Mouse (Mus musculus): Measurements from ENCODE around the gene Rex1bd. TPM values are rescaled to one million over a fixed set of nuclear protein-coding genes. Genes with fewer than 3 reads are reported as not detected.
A peak's percentile ranks its signal among the peaks of the same experiment; 100 is the strongest.

The Rex1bd gene
- polyA plus RNA-seq, 1 experiment = 207 TPM

DNA sequence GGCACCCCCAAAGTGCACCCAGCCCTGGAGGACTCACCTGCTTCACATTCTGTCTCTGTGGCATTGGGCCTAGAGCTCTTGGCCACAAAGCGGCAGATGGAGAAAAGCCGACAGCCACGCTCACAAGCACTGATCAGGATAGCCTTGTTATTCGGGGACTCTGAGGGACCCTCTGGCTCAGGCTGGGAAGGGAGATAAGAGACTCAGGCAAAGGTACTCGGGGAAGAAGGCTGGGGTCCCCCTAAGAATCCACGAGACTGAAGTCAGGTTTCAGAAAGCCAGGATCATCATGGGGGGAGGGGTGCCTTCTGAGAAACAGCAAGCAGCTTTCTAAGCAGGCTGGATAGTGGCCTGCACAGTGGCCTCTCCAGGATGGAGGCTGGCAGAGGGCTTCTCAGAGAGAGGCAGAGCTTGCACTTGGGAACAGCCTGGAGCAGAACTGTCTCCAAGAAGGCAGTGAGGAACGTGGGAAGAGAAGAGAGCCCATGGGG is 20.3 kb downstream of the Rex1bd start:
- Histone ChIP-seq H3K4me1 (ENCODE audit: control insufficient read depth, insufficient read depth, insufficient read length, low read length) (no peaks in the 10 kb centered on the region; the same call in 1 of the 2 replicates), H3K27ac (replicated peaks; ENCODE audit: low read depth, low read length) (no peak overlapping the region), H3K4me3 (ENCODE audit: insufficient read depth, low read depth, low read length) (no peak overlapping the region)

DNA sequence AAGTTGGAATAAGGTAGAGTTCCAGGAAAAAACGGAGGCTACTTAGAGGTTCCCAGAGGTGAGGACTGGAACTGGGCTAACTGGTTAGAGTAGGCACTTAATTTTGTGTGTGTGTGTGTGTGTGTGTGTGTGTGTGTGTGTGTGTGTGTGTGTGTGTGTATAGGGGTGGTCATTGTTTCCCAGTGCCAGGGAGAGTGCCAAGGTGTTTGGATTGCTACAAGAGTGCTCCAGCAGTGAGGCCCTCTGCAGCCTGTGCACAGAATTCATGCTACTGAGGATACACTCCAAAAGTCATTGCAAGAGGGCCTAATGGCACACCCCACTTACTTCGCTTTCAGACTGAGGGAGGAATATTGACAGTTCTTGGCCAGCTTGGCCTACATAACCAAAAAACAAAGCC is 23.6 kb downstream of the Rex1bd start:
- H3K4me1 ChIP-seq (ENCODE audit: control insufficient read depth, insufficient read depth, insufficient read length, low read length) = no peaks in the 10 kb centered on the region
- H3K27ac ChIP-seq (replicated peaks; ENCODE audit: low read depth, low read length) = no peak overlapping the region
- no peak overlapping the region for H3K4me3 ChIP-seq (ENCODE audit: insufficient read depth, low read depth, low read length)

DNA sequence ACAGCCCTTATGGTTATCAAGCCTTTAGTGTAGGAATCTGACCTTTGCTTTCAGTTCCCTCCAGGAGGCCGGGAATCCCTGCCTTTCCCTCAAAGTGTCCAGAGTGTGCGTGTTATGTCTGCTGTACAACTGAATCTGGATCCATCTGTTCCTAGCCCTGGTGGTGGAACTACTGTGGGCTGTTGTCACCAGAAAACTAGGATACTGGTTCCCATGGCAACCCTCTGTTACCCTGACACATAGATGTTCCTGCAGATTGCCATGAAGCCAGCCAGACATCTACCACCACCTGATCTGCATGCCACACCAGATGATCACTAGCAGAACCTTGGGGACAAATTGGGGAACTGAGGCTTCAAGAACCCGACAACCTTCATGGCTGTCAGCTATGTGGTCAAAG is 24.6 kb downstream of the Rex1bd start:
- Histone ChIP-seq H3K27ac (replicated peaks; ENCODE audit: low read depth, low read length) (no peak overlapping the region), H3K4me3 (ENCODE audit: insufficient read depth, low read depth, low read length) (no peak overlapping the region), H3K4me1 (ENCODE audit: control insufficient read depth, insufficient read depth, insufficient read length, low read length) (no peaks in the 10 kb centered on the region)

DNA sequence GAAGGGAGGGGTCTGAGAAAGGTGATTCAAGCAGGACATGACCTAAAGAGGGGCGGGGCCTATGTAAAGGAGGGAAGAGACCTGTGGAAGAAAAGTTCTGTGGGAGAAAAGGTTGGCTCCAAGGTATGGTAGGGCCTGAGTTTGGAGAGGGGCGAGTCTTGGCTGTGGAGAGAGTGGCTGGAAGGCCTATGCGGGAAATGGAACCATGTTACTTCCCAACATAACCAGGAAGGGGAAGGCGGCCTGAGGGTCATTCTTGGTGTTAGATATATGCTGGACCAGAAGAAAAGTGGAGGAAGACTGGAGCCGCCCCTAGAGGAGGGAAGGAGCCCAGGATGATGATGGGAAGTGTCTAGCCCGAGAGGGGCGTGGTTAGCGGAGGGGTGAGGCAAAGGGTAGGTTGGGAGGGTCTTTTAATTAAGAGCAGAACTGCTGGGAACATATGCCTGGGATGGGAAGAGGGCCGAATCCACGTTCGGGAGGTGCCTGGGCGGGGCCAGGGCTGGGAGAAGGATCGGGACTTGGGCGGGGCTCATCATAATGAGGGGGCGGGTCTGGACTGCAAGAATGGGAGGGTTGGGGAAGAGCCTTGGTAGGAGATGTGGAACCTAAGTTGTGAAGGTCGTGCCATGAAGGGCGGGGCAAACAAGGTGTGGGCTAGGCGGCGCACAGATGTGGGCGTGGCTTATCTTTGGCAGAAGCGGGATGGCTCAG is 29.1 kb downstream of the Rex1bd start:
- Histone ChIP-seq H3K4me3 (ENCODE audit: insufficient read depth, low read depth, low read length) (peak overlapping the region; percentile 86), H3K4me1 (ENCODE audit: control insufficient read depth, insufficient read depth, insufficient read length, low read length) (peaks cover 9% of the 10 kb centered on the region), H3K27ac (replicated peaks; ENCODE audit: low read depth, low read length) (no peak overlapping the region)

DNA sequence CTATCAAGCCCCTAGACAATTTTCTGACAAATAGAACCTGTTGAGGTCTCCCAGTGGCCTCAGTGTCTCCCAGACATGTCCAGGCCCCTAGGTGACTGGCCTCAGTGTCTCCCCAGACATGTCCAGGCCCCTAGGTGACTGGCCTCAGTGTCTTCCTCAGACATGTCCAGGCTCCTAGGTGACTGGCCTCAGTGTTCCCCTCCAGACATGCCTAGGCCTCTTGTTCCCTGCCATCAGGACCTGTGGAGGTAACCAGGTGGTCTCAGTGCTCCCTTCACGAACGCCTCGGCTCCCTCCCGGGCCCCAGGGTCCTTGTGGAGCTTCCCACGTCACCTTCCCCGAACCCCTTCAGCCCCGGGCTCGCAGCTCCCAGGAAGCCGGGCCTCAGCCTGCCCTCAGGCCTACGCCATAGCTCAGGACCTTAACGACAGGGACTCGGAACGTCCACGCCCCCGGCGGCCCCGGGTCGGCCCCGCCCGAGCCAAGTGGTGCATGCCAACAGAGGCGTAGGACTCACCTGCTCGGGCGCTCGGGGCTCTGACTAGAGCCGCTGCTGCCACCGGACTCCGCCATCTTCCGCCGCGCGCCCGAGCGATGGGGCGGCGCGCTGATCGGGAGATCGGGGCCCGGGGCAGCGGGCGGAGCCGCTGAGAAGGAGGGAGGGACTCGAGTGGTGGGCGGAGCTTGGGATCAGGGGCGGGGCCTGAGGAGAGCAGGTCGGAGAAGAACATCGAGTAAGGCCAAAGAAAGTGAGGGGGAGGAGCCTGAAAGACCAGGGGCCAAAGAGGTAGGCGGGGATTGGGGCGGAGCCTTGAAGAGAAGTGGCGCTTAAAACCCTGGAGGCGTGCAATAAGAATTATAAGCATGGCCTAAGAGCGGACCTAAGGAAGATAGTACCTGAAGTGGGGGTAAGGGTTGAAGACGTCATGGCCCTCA is 30.0 kb downstream of the Rex1bd start, which contains the start of gene Klhl26:
Gene Klhl26, minus strand, starts transcription at position 636 of the 936 bp plus-strand sequence.
- H3K27ac ChIP-seq (replicated peaks; ENCODE audit: low read depth, low read length) = no peak within 1 kb of the TSS

DNA sequence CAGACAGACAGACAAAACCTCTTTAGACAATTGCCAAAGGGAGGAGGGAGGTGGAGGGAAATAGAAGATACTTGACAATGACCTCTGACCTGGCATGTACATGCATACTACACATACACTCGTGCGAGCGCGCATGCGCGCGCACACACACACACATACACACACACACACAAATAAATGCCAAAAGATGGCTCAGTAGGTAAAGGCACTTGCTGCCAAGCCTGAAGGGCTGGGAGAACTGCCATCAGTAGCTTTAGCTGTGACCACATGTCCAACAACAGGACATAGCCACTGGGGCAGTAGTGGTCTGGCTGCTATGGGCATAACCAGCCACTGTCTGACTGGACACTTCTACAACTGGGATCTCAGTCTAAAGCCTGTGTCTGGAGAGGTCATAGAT is 34.7 kb downstream of the Rex1bd start:
- H3K4me1 ChIP-seq (ENCODE audit: control insufficient read depth, insufficient read depth, insufficient read length, low read length) = peaks cover 37% of the 10 kb centered on the region
- no peak overlapping the region for H3K27ac ChIP-seq (replicated peaks; ENCODE audit: low read depth, low read length)
- no peak overlapping the region for H3K4me3 ChIP-seq (ENCODE audit: insufficient read depth, low read depth, low read length)

More for the DNA sequence above, 30.0 kb downstream of the Rex1bd start, which contains the start of gene Klhl26:
- H3K4me1 ChIP-seq (ENCODE audit: control insufficient read depth, insufficient read depth, insufficient read length, low read length) = peaks cover 9% of the 10 kb centered on the region
- H3K4me3 ChIP-seq (ENCODE audit: insufficient read depth, low read depth, low read length) = peak within 1 kb of the TSS; percentile 86

DNA sequence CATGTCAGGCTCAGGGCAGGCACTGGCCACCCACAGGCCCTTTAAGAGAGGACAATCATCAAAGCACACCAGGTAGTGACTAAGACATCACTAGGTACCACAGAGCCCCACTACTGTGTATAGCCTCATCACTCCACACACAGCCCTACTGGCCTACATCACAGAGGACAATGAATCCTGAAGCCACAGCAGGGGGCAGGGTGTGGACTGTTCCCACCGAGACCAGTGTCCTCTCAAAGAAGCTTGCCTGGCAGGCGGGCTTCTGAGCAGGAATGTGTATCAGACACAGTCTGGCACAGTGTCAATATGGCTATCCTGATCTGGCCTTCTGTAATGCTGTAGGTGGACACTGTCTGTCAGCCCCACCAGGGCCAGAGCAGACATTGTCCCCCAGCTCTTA is 36.6 kb downstream of the Rex1bd start:
- H3K4me3 ChIP-seq (ENCODE audit: insufficient read depth, low read depth, low read length) = no peak overlapping the region
- peak overlapping the region; percentile 43 for H3K27ac ChIP-seq (replicated peaks; ENCODE audit: low read depth, low read length)
- H3K4me1 ChIP-seq (ENCODE audit: control insufficient read depth, insufficient read depth, insufficient read length, low read length) = peaks cover 39% of the 10 kb centered on the region

DNA sequence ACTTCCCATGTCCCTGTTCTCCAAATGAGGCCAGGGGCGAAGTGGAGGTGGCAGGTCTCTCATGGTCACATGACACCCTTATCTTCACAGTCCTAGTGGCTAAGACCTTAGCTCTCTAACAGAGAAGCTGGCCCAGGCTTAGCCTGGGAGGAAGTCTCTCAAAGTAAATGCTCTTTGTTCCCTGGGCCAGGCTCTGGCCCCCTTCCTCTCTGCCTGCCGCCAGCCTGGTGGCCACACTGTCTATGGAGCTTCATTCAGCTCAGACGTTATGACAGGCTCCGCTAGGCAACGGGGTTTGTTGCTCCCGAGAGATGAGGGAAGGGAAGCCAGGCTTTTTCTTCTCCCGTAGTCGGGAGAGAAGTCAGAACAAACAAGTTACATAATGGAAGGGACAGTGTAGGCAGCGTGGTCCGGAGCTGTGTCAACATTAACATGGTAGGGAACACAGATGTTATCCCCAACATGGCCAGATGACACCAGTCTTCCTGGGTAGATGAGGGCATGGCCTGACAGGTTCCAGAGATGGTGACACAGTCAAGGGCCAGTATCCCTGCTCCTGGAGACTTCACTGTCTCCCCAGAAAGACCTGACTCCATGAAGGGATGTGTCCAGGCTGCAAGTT is 37.1 kb downstream of the Rex1bd start:
- peak overlapping the region; percentile 43 for H3K27ac ChIP-seq (replicated peaks; ENCODE audit: low read depth, low read length)
- peaks cover 39% of the 10 kb centered on the region for H3K4me1 ChIP-seq (ENCODE audit: control insufficient read depth, insufficient read depth, insufficient read length, low read length)
- no peak overlapping the region for H3K4me3 ChIP-seq (ENCODE audit: insufficient read depth, low read depth, low read length)

DNA sequence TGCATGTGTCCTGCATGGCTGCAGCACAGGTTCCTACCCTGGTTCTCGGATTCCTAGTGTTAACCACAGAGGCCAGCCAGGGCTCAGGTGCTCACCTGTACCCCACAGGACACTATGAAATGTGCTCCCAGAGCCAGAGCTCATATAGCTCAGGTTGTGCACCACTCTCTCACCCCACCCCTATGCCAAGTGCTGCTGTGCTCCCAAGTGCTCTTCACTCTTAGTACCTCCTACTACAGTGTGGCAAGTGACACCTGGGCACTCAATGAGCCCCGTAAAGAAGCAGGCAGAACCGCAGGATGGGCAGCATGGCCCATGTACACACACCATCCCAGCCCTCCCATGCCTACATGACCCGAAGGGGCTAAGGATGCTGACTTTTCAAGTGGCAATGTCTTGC is 37.8 kb downstream of the Rex1bd start:
- peaks cover 39% of the 10 kb centered on the region for H3K4me1 ChIP-seq (ENCODE audit: control insufficient read depth, insufficient read depth, insufficient read length, low read length)

DNA sequence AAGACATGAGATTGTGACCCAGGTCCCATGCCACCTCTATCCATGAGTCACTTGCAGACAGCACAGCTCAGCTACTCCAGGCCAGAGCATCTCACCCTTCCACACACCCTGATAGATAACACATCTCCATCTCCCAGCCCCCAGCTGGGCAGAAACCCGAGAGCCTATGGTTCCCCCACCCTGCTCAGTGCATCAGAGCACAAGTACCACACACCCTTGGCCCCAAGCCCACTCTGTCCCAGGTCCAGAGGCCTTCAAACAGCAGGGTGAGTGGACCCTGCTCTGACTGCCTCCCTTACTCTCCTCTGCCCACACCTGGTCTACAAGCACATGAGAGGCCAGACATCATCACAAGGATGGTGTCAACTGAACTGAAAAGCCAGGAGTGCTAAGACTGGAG is 38.6 kb downstream of the Rex1bd start:
- Histone ChIP-seq H3K4me3 (ENCODE audit: insufficient read depth, low read depth, low read length) (no peak overlapping the region), H3K4me1 (ENCODE audit: control insufficient read depth, insufficient read depth, insufficient read length, low read length) (peaks cover 39% of the 10 kb centered on the region), H3K27ac (replicated peaks; ENCODE audit: low read depth, low read length) (no peak overlapping the region)

More for the DNA sequence above, 37.8 kb downstream of the Rex1bd start:
- Histone ChIP-seq H3K27ac (replicated peaks; ENCODE audit: low read depth, low read length) (0 out of 2 replicates have a peak overlapping the region, but pooled peaks have one; percentile 0), H3K4me3 (ENCODE audit: insufficient read depth, low read depth, low read length) (no peak overlapping the region)

DNA sequence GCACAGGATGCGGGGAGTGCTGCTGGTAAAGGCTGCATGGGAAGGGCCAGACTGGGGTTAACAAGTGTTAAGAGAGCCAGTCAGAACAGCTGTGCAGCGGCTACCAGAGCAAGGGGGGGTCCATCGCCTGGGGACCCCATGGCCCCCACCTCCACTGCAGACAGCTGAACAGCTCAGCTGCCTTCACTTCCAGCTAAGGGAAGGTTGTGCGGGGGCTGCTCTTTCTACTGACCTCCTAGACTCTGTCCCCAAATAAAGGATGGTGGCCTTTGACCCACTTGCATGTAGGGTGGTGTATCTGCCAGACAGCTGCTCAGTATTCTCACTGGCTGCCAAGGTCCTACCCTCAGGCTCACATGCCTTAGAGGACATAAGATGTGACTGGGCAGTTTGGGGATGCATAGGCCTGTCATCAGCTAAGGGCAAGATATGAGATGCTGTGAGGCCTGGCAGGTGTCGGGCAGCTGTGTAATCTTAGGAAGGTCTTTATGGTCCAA is 39.3 kb downstream of the Rex1bd start:
- 0 out of 2 replicates have a peak overlapping the region, but pooled peaks have one; percentile 1 for H3K4me3 ChIP-seq (ENCODE audit: insufficient read depth, low read depth, low read length)
- 0 out of 2 replicates have a peak overlapping the region, but pooled peaks have one; percentile 0 for H3K27ac ChIP-seq (replicated peaks; ENCODE audit: low read depth, low read length)
- H3K4me1 ChIP-seq (ENCODE audit: control insufficient read depth, insufficient read depth, insufficient read length, low read length) = peaks cover 39% of the 10 kb centered on the region

DNA sequence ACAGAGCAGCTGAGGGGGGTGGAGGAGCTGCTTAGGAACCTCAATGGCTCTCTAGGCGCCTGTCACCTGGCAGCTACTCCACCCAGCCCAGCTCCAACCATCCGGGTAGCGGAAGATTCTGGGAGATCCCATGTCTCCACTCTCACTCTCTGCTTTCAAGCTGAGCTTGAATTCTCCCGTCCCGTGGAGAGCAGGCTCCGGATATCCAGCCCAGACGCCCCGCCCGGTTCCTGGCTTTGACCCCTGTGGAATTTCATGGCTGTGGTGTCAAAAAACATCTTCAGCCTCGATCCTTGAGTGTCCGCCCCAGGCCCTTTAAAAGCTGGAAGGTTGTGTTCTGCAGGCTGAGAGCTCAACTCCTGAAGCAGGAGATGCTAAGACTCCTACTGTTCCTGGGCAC is 39.8 kb downstream of the Rex1bd start:
- Histone ChIP-seq H3K4me1 (ENCODE audit: control insufficient read depth, insufficient read depth, insufficient read length, low read length) (peaks cover 39% of the 10 kb centered on the region), H3K27ac (replicated peaks; ENCODE audit: low read depth, low read length) (peak overlapping the region; percentile 19; the same call in 1 of the 2 replicates), H3K4me3 (ENCODE audit: insufficient read depth, low read depth, low read length) (0 out of 2 replicates have a peak overlapping the region, but pooled peaks have one; percentile 1)

DNA sequence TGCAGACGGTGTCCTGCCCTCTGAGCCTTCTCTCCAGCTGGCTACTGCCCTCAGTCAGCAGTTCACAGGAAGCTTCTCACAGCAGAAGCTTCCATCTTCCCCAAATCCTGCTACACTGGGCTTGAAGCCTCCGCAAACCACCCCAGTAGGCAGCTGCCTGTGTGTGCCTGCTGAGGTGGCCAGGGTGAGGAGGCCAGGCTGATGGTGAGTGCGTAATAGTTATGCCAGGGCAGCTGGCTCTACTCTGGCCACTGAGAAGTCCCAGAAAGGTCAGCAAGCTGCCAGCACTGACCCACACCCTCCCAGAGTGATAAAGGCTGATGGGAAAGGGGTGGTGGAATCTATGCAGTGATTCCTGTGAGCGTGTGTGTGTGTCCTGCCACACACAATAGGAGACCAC is 40.2 kb downstream of the Rex1bd start:
- peak overlapping the region; percentile 19; the same call in 1 of the 2 replicates for H3K27ac ChIP-seq (replicated peaks; ENCODE audit: low read depth, low read length)
- H3K4me3 ChIP-seq (ENCODE audit: insufficient read depth, low read depth, low read length) = no peak overlapping the region
- H3K4me1 ChIP-seq (ENCODE audit: control insufficient read depth, insufficient read depth, insufficient read length, low read length) = peaks cover 39% of the 10 kb centered on the region

DNA sequence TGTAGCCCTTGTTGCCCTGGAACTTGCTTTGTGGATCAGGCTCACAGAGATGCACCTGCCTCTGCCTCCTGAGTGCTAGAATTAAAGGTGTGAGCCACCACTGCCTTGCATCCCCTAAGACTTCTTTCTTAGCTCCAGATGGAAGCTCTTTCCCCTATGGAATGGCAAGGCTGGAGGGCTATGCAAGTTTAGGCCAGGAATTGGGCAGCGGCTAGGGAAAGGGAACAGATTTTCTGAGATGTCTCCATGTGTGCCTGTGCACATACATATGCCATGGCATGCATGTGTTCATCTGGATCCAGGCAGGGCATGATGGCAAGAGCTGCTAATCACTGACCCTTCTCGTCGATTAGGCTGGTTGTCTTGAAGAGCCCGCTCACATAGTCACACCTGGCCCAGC is 40.9 kb downstream of the Rex1bd start:
- no peak overlapping the region for H3K4me3 ChIP-seq (ENCODE audit: insufficient read depth, low read depth, low read length)
- no peak overlapping the region for H3K27ac ChIP-seq (replicated peaks; ENCODE audit: low read depth, low read length)
- peaks cover 39% of the 10 kb centered on the region for H3K4me1 ChIP-seq (ENCODE audit: control insufficient read depth, insufficient read depth, insufficient read length, low read length)

Measured in brown adipose tissue, adult 24 weeks (tissue).